Mouse (Mus musculus) heart, adult 2 months (tissue): ENCODE measurements around the gene Add3. TPM values are rescaled to one million over a fixed set of nuclear protein-coding genes. Genes with fewer than 3 reads are reported as not detected.

Source experiments
- DNase-seq, 2 experiments: peaks; one replicate each; pipeline ENCODE4 v3.0.0; 2021
- H3K27ac ChIP-seq: fragments of 200-600 bp; 2 replicates; pipeline ENCODE4 v1.8.1; 2022
- H3K27me3 ChIP-seq: fragments of 200-500 bp; 2 replicates; pipeline ENCODE4 v1.6.1; 2012; ENCODE audit warnings: mild to moderate bottlenecking, low read length, inconsistent platforms, mixed read lengths; ENCODE audit not compliant: control insufficient read depth, insufficient read depth
- H3K36me3 ChIP-seq: fragments of 200-500 bp; 2 replicates; pipeline ENCODE4 v1.6.1; 2012; ENCODE audit warnings: low read length, inconsistent platforms; ENCODE audit not compliant: control insufficient read depth, insufficient read depth
- H3K4me1 ChIP-seq: fragments of 200-500 bp; 2 replicates; pipeline ENCODE4 v1.6.1; 2011; ENCODE audit warnings: low read length; ENCODE audit not compliant: control insufficient read depth, insufficient read depth
- H3K4me3 ChIP-seq: fragments of 200-600 bp; 2 replicates; pipeline ENCODE4 v1.8.1; 2022
- H3K79me2 ChIP-seq: fragments of 200-500 bp; replicated peaks from 2 replicates; pipeline ENCODE4 v1.6.1; 2012; ENCODE audit warnings: mild to moderate bottlenecking, inconsistent platforms, low read length, moderate library complexity, mixed read lengths; ENCODE audit not compliant: control insufficient read depth, insufficient read depth
- H3K9ac ChIP-seq: fragments of 200-500 bp; 2 replicates; pipeline ENCODE4 v1.6.1; 2012; ENCODE audit warnings: low read depth, mild to moderate bottlenecking, control low read depth, inconsistent platforms, low read length, mixed read lengths
- CTCF ChIP-seq: fragments of 200-600 bp; IDR thresholded peaks from 2 replicates; pipeline ENCODE4 v1.8.1; 2022; ENCODE audit warnings: antibody characterized with exemption, mild to moderate bottlenecking, moderate library complexity
- EP300 ChIP-seq: fragments of 200-500 bp; IDR thresholded peaks from 2 replicates; pipeline ENCODE4 v1.6.1; 2011; ENCODE audit warnings: low read depth, low read length, control low read depth; ENCODE audit not compliant: insufficient read depth
- POLR2A ChIP-seq: fragments of 200-500 bp; IDR thresholded peaks from 2 replicates; pipeline ENCODE4 v1.6.1; 2011; ENCODE audit warnings: mild to moderate bottlenecking, low read depth, low read length, control low read depth; ENCODE audit not compliant: insufficient read depth
- WGBS: fragments of 180-500 bp; shearing (Covaris S2); methylation state at CpG from one replicate; pipeline ENCODE4 v1.1.7; 2018; 5-methylcytosine and 5-hydroxymethylcytosine counted together
- intact Hi-C: fragments of 180-260 bp; cut with DNase I; formaldehyde crosslinking; loops from one replicate; pipeline ENCODE4 v1.15.1; 2025
- polyA plus RNA-seq: library from polyadenylated mRNA; depleted of rRNA; stranded (reverse); fragments of >200 nt; gene quantifications from 2 replicates; pipeline ENCODE4 v1.2.3, GENCODE M21; 2012
- total RNA-seq, 2 experiments: library from RNA; stranded (reverse); gene quantifications; 2 replicates each; pipeline ENCODE4 v1.2.3; 2021

Add3 gene
- total and polyA plus RNA-seq, 3 experiments = 25.2 to 50.5 (median 38.9) TPM

DNA sequence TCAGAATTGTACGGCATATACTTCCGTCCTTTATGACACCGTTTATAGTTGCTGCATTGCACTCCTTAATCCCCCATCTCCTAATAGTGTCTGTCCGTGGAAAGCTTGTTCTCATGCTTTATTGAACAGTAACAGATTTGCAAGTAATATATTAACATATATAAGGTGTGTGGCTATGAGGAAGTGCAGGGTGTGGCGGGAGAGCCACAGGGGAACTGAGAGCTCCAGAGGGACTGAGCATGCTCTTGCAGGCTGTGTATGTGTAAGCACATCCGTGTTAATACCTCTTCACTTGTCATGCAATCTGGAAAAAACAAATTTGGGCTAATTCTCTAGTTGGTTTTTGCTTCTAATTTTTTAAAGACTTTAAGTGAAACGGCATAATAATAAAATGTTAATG, 68.6 kb downstream of the Add3 start:
- Histone ChIP-seq H3K27me3 (no peaks in the 10 kb centered on the region), H3K4me1 (peaks cover 4% of the 10 kb centered on the region), H3K9ac (no peak overlapping the region), H3K4me3 (no peak overlapping the region), H3K79me2 (peaks cover 6% of the 10 kb centered on the region), H3K27ac (no peak overlapping the region), H3K36me3 (peaks cover 12% of the 10 kb centered on the region; the same call in 1 of the 2 replicates)
- intact Hi-C loops = no loop called here
- WGBS = 83% methylated on average over 7 of the region's 7 CpGs
- TF ChIP-seq POLR2A = no peak
- TF ChIP-seq EP300 = no peak
- no peak for TF ChIP-seq CTCF
- peak in 1 of 2 experiments; percentile 8 for DNase-seq

DNA sequence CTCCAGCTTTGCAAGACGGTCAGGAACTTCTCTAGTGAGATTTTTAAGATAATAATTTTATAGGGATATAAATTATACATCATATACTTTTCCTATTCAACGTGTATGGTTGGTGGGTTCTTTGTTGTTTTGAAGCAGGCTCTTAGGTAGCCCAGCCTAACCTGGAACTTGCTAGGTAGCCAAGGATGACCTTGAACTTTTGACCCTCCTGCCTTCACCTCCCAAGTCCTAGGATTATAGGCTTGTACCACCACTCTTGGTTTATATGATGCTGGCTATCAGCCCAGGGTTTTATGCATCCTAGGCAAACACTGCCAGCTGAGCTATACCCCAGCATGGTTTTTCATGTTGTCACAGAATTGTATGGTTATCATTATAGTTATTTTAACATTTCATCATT, 70.0 kb downstream of the Add3 start:
- no peak overlapping the region for H3K9ac ChIP-seq
- H3K27me3 ChIP-seq = no peaks in the 10 kb centered on the region
- no peak overlapping the region for H3K4me3 ChIP-seq
- WGBS = 55% methylated on average over 2 of the region's 2 CpGs
- H3K36me3 ChIP-seq = peaks cover 12% of the 10 kb centered on the region; the same call in 1 of the 2 replicates
- intact Hi-C loops = no loop called here
- no peak overlapping the region for H3K27ac ChIP-seq
- peaks cover 4% of the 10 kb centered on the region for H3K4me1 ChIP-seq
- DNase-seq = peak in 1 of 2 experiments; percentile 4
- peaks cover 6% of the 10 kb centered on the region for H3K79me2 ChIP-seq
- TF ChIP-seq EP300 (no peak), POLR2A (no peak), CTCF (no peak)

- WGBS = 78% methylated on average over 2 of the region's 2 CpGs
- intact Hi-C loops = loop anchor here (5.0 kb wide), 1 partner anchor 73 kb away; the partner anchor contains the start of gene Add3
- no peak for DNase-seq
Observed at GRCm38 (mm10) chr19:53215352-53215751, 75.1 kb downstream of the Add3 start.

DNA sequence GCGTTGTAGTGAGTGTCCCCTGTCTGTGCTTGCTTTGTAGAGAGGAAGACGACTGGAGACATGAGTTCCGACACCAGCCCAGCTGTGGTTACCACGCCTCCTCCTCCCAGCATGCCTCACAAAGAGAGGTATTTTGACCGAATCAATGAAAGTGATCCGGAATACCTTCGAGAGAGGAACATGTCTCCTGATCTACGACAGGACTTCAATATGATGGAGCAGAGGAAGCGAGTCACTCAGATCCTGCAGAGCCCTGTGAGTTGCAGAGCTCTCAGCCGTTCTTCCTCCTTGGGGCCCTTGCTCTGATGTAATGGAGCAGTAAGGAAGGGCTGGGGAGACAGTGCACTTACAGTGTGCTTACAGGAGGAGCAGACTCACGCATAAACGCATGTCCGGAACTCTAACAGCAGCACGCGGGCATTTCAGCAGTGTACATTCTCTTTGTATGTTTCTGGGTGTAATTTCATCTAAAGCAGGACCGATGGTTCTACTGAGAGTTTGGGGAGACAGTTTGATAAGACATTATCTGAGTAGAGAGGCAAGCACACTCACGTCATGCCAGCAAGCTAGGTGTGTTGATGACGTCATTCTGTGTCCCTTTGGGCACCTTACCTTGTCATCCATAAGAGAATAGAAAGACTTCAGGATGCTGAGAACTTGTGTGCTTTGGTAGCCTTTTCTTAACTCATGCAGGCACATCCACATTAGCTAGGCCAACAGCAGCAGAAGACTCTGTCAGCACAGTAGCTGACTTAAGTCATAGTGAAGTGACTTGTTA, 76.7 kb downstream of the Add3 start:
- Histone ChIP-seq H3K4me3 (no peak overlapping the region), H3K27ac (peak overlapping the region; percentile 71), H3K79me2 (peaks cover 3% of the 10 kb centered on the region; the same call in 1 of the 2 replicates), H3K9ac (no peak overlapping the region), H3K4me1 (peaks cover 3% of the 10 kb centered on the region), H3K27me3 (no peaks in the 10 kb centered on the region), H3K36me3 (peaks cover 12% of the 10 kb centered on the region)
- WGBS = 68% methylated on average over 18 of the region's 18 CpGs
- no peak for TF ChIP-seq EP300
- TF ChIP-seq POLR2A = no peak
- no peak for TF ChIP-seq CTCF
- intact Hi-C loops = loop anchor here (5.0 kb wide), 1 partner anchor 75 kb away; the partner anchor contains the start of gene Add3
- no peak for DNase-seq

More at GRCm38 (mm10) chr19:53215352-53215751, 75.1 kb downstream of the Add3 start:
- no peak overlapping the region for H3K4me3 ChIP-seq
- no peak overlapping the region for H3K9ac ChIP-seq
- H3K36me3 ChIP-seq = peaks cover 18% of the 10 kb centered on the region
- no peak overlapping the region for H3K27ac ChIP-seq
- no peaks in the 10 kb centered on the region for H3K27me3 ChIP-seq
- peaks cover 6% of the 10 kb centered on the region for H3K79me2 ChIP-seq
- peaks cover 5% of the 10 kb centered on the region for H3K4me1 ChIP-seq
- TF ChIP-seq POLR2A (no peak), EP300 (no peak), CTCF (no peak)

DNA sequence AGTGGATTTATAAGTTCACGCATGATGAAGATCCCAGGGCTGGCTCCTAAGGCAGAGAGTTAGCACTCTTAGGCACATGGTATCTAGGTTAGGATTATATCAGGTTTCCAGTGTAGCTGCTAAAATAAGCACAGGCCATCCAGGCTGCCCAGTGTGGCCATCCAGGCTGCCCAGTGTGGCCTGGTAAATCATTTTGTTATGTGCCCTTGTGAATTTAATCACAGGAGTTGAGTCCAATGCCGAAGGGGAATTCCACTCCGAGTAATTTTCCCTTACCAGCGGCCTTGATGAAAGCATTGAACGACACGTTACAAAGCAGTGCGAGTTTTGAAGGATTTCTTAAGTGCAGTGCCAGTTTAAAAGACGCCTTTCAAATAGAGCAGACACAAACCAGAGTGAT, 77.6 kb downstream of the Add3 start:
- peak in 1 of 2 experiments; percentile 52 for DNase-seq
- no peak overlapping the region for H3K9ac ChIP-seq
- peaks cover 3% of the 10 kb centered on the region for H3K4me1 ChIP-seq
- peaks cover 3% of the 10 kb centered on the region; the same call in 1 of the 2 replicates for H3K79me2 ChIP-seq
- H3K27me3 ChIP-seq = no peaks in the 10 kb centered on the region
- no peak for TF ChIP-seq CTCF
- no peak for TF ChIP-seq EP300
- no peak for TF ChIP-seq POLR2A
- intact Hi-C loops = loop anchor here (5.0 kb wide), 1 partner anchor 76 kb away; the partner anchor contains the start of gene Add3
- peak overlapping the region; percentile 71 for H3K27ac ChIP-seq
- peaks cover 10% of the 10 kb centered on the region for H3K36me3 ChIP-seq
- WGBS = 64% methylated on average over 8 of the region's 8 CpGs
- H3K4me3 ChIP-seq = no peak overlapping the region

DNA sequence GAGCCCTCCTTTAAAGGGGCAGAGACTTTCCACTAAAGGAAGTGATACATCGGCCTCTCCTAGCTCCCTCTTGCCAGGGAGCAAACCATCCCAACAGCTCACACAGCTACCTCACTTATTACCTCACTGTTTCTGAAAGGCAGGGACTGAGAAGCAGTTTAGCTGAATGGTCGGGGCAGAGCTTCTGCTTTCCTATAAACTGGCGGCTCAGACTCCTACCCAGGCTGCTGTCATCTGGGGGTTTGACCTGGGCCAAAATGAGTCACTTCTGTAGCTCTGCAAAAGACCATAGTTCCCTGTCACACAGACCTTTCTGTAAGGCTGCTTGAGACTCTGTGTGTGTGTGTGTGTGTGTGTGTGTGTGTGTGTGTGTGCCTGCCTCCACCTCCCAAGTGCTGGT, 79.1 kb downstream of the Add3 start:
- intact Hi-C loops = loop anchor here (5.0 kb wide), 1 partner anchor 77 kb away; the partner anchor contains the start of gene Add3
- Histone ChIP-seq H3K9ac (no peak overlapping the region), H3K79me2 (peaks cover 3% of the 10 kb centered on the region; the same call in 1 of the 2 replicates), H3K36me3 (peaks cover 10% of the 10 kb centered on the region), H3K4me1 (peaks cover 3% of the 10 kb centered on the region), H3K4me3 (no peak overlapping the region), H3K27ac (no peak overlapping the region; the same call in 1 of the 2 replicates), H3K27me3 (no peaks in the 10 kb centered on the region)
- TF ChIP-seq CTCF (no peak), POLR2A (no peak), EP300 (no peak)
- WGBS = 64% methylated on average over 3 of the region's 3 CpGs
- DNase-seq = no peak
